Mouse (Mus musculus) liver, adult 2 months (tissue): Measurements from ENCODE around the gene Aldh1a1.

Experiments
- CTCF ChIP-seq: fragments of 200-500 bp; IDR thresholded peaks from 2 replicates; pipeline ENCODE4 v1.5.1; 2011; ENCODE audit warnings: low read depth, low read length, control low read depth
- POLR2A ChIP-seq: fragments of 200-500 bp; IDR thresholded peaks from 2 replicates; pipeline ENCODE4 v1.6.1; 2011; ENCODE audit warnings: low read length, control low read depth; ENCODE audit not compliant: insufficient read depth; ENCODE audit errors: extremely low read depth

GRCm38 (mm10) chr19:20506936-20507615 lies 14.6 kb downstream of the Aldh1a1 start:
- no peak for TF ChIP-seq POLR2A
- TF ChIP-seq CTCF: no peak
